Mouse (Mus musculus): Measurements from ENCODE around the gene Prkd3. TPM values are rescaled to one million over a fixed set of nuclear protein-coding genes. Genes with fewer than 3 reads are reported as not detected.

Gene Prkd3
- total RNA-seq, 4 experiments from 2014 or later = 7.8 to 11.2 (median 9.0) TPM

GRCm38 (mm10) chr17:78999745-79000270, 20.8 kb downstream of the Prkd3 start:
- no peak for DNase-seq (ENCODE audit: low spot score in 2 of 2)

GRCm38 (mm10) chr17:78999189-78999588, 21.4 kb downstream of the Prkd3 start:
- no peak for DNase-seq (ENCODE audit: low spot score in 2 of 2)

GRCm38 (mm10) chr17:78998130-78998529, 22.5 kb downstream of the Prkd3 start:
- no peak for DNase-seq (ENCODE audit: low spot score in 2 of 2)

GRCm38 (mm10) chr17:78994931-78995820, 25.4 kb downstream of the Prkd3 start:
- no peak for DNase-seq (ENCODE audit: low spot score in 2 of 2)

GRCm38 (mm10) chr17:78994382-78994781, 26.2 kb downstream of the Prkd3 start:
- DNase-seq (ENCODE audit: low spot score in 2 of 2) = no peak

GRCm38 (mm10) chr17:78993670-78994069, 26.9 kb downstream of the Prkd3 start:
- DNase-seq (ENCODE audit: low spot score in 2 of 2) = no peak

GRCm38 (mm10) chr17:78992303-78993027, 28.2 kb downstream of the Prkd3 start:
- DNase-seq (ENCODE audit: low spot score in 2 of 2) = no peak

GRCm38 (mm10) chr17:78991549-78991948, 29.1 kb downstream of the Prkd3 start:
- no peak for DNase-seq (ENCODE audit: low spot score in 2 of 2)

GRCm38 (mm10) chr17:78989015-78989414, 31.6 kb downstream of the Prkd3 start:
- DNase-seq (ENCODE audit: low spot score in 2 of 2) = no peak

- DNase-seq (ENCODE audit: low spot score in 2 of 2) = no peak
Measured at GRCm38 (mm10) chr17:78983736-78984135, 36.9 kb downstream of the Prkd3 start.

- DNase-seq (ENCODE audit: low spot score in 2 of 2) = no peak
Measured at GRCm38 (mm10) chr17:78983166-78983565, 37.5 kb downstream of the Prkd3 start.

- no peak for DNase-seq (ENCODE audit: low spot score in 2 of 2)
Measured at GRCm38 (mm10) chr17:78968500-78968899, 52.1 kb downstream of the Prkd3 start.

GRCm38 (mm10) chr17:78966092-78966883, 54.3 kb downstream of the Prkd3 start:
- no peak for DNase-seq (ENCODE audit: low spot score in 2 of 2)

- no peak for DNase-seq (ENCODE audit: low spot score in 2 of 2)
Measured at GRCm38 (mm10) chr17:78964387-78964786, 56.2 kb downstream of the Prkd3 start.

- DNase-seq (ENCODE audit: low spot score in 2 of 2) = no peak
Measured at GRCm38 (mm10) chr17:78959473-78959872, 61.1 kb downstream of the Prkd3 start.

- DNase-seq (ENCODE audit: low spot score in 2 of 2) = no peak
Measured at GRCm38 (mm10) chr17:78953240-78953639, 67.4 kb downstream of the Prkd3 start.

GRCm38 (mm10) chr17:78952070-78952469, 68.5 kb downstream of the Prkd3 start:
- DNase-seq (ENCODE audit: low spot score in 2 of 2) = no peak

GRCm38 (mm10) chr17:78951225-78951624, 69.4 kb downstream of the Prkd3 start:
- DNase-seq (ENCODE audit: low spot score in 2 of 2) = no peak

GRCm38 (mm10) chr17:78942579-78942978, 78.0 kb downstream of the Prkd3 start:
- no peak for DNase-seq (ENCODE audit: low spot score in 2 of 2)

- DNase-seq (ENCODE audit: low spot score in 2 of 2) = no peak
Measured at GRCm38 (mm10) chr17:78938927-78939326, 81.7 kb downstream of the Prkd3 start.

GRCm38 (mm10) chr17:78937229-78937853, 83.3 kb downstream of the Prkd3 start:
- DNase-seq (ENCODE audit: low spot score in 2 of 2) = no peak

All from gastrocnemius, adult 8-10 months (tissue).